ENCODE assay signal across 8 mouse cellular contexts in genomic region chr2:155515941-155516340, GRCm38 (mm10). TPM values are rescaled to one million over a fixed set of nuclear protein-coding genes. Genes with fewer than 3 reads are reported as not detected.
DNase-seq lines count a peak whose midpoint lies in the region; ATAC-seq and TF ChIP-seq lines count a peak whose summit lies in the region.

No protein-coding gene starts in this region.

- ATAC-seq in frontal cortex, adult (ENCODE audit: low TSS enrichment) = no peak

- peak; percentile 69 for TF ChIP-seq CTCF in bone marrow, adult 2 months (IDR thresholded peaks at IDR 0.05; ENCODE audit: control insufficient read depth, insufficient read depth, low read length)
- peak; percentile 100 for TF ChIP-seq CTCF in layer of hippocampus, adult 2 months (conservative IDR thresholded peaks at IDR 0.05)
- TF ChIP-seq CTCF in testis, adult 2 months (IDR thresholded peaks at IDR 0.05; ENCODE audit: control insufficient read depth, insufficient read depth, insufficient replicate concordance, low read depth, low read length) = peak; percentile 45; the same call in 1 of the 2 replicates

- DNase-seq in frontal cortex, postnatal 36 days (ENCODE audit: low spot score in 2 of 2) = peak; percentile 63 to 81
- peak; percentile 52 for DNase-seq in CD4-positive helper T cell, adult 2 months (ENCODE audit: low read depth, low spot score)
- DNase-seq in gastrocnemius, adult 18-20 months (ENCODE audit: low spot score) = peak; percentile 85
- peak; percentile 75 to 82 for DNase-seq in layer of hippocampus, adult 2 months (ENCODE audit: low spot score in 2 of 2)
- DNase-seq in lung, postnatal 25 days (ENCODE audit: low spot score) = peak; percentile 74

- H3K4me3 ChIP-seq in bone marrow, adult 2 months (replicated peaks; ENCODE audit: control insufficient read depth, low read depth, low read length) = no peak overlapping the region
- H3K4me3 ChIP-seq in layer of hippocampus, adult 2 months = no peak overlapping the region
- H3K4me3 ChIP-seq in testis, adult 2 months (ENCODE audit: control insufficient read depth, low read depth, low read length) = peak overlapping the region; percentile 51; the same call in 1 of the 2 replicates

- 4% methylated on average over 1 of the region's 1 CpGs for WGBS in bone marrow, adult 2 months

- no peaks in the 10 kb centered on the region for H3K36me3 ChIP-seq in testis, adult 2 months (ENCODE audit: control insufficient read depth, insufficient read depth, low read length)

- H3K27ac ChIP-seq in bone marrow, adult 2 months (ENCODE audit: control insufficient read depth, insufficient read depth, low read depth, low read length, poor library complexity) = no peak overlapping the region
- no peak overlapping the region for H3K27ac ChIP-seq in layer of hippocampus, adult 2 months
- H3K27ac ChIP-seq in testis, adult 2 months (ENCODE audit: control insufficient read depth, insufficient read depth, low read depth, low read length) = no peak overlapping the region

- TF ChIP-seq POLR2A in bone marrow, adult 2 months (IDR thresholded peaks at IDR 0.05; ENCODE audit: borderline replicate concordance, control insufficient read depth, low read depth, low read length) = no peak
- TF ChIP-seq POLR2A in testis, adult 2 months (IDR thresholded peaks at IDR 0.05; ENCODE audit: control insufficient read depth, low read depth, low read length) = no peak

- peaks cover 3% of the 10 kb centered on the region; the same call in 1 of the 2 replicates for H3K4me1 ChIP-seq in bone marrow, adult 2 months (ENCODE audit: control insufficient read depth, insufficient read depth, low read length)
- H3K4me1 ChIP-seq in testis, adult 2 months (ENCODE audit: control insufficient read depth, insufficient read depth, low read length) = peaks cover 5% of the 10 kb centered on the region

- H3K27me3 ChIP-seq in testis, adult 2 months (ENCODE audit: control insufficient read depth, insufficient read depth, low read length) = no peaks in the 10 kb centered on the region

RNA-seq across cellular contexts. Expression of gene Acss2, which starts 1.8 kb away (rescaled TPM):
- polyA plus RNA-seq in bone marrow, adult 2 months (2011; ENCODE audit: insufficient read depth, insufficient read length, low replicate concordance, missing spikeins) = 12.4 and 13.9 TPM in 2 replicates
- total RNA-seq in gastrocnemius, adult 18-20 months (2021) = 10 to 100 TPM; 24.7 to 47.8 TPM
- total RNA-seq in layer of hippocampus, adult 2 months (2021) = 10 to 100 TPM; 62.6 to 70.8 TPM
- 59.5 TPM in 2 replicates for polyA plus RNA-seq in testis, adult 2 months (2012; rRNA removed)

RNA-seq across cellular contexts. Expression of gene Ggt7, which starts 2.1 kb away (rescaled TPM):
- 2.3 TPM in 1 of 2 replicates, not detected in the other for polyA plus RNA-seq in bone marrow, adult 2 months (2011; ENCODE audit: insufficient read depth, insufficient read length, low replicate concordance, missing spikeins)
- total RNA-seq in gastrocnemius, adult 18-20 months (2021) = 1 to 10 TPM; 1.1 to 1.4 TPM
- total RNA-seq in layer of hippocampus, adult 2 months (2021) = 100 to 1,000 TPM; 114 to 124 TPM
- polyA plus RNA-seq in testis, adult 2 months (2012; rRNA removed) = 70.4 and 76.2 TPM in 2 replicates

RNA-seq across cellular contexts. Expression of gene Ncoa6, which starts 42.2 kb away (rescaled TPM):
- 18.1 and 35.1 TPM in 2 replicates for polyA plus RNA-seq in bone marrow, adult 2 months (2011; ENCODE audit: insufficient read depth, insufficient read length, low replicate concordance, missing spikeins)
- 10 to 100 TPM; 11.6 to 11.8 TPM for total RNA-seq in gastrocnemius, adult 18-20 months (2021)
- 10 to 100 TPM; 70.4 to 76.3 TPM for total RNA-seq in layer of hippocampus, adult 2 months (2021)
- polyA plus RNA-seq in testis, adult 2 months (2012; rRNA removed) = 93.0 and 103 TPM in 2 replicates

Comparison
In these comparisons a context has a peak if more than half of its experiments do, and no peak if none do; other contexts are left out.
1. CTCF ChIP-seq: peak in every context shown above with its lines; median percentile 100 in layer of hippocampus, adult 2 months; 69 in bone marrow, adult 2 months; 45 in testis, adult 2 months.
2. RNA of gene Ggt7, which starts 2.1 kb away (total RNA-seq): 114 to 124 TPM in layer of hippocampus, adult 2 months; 1.1 to 1.4 TPM in gastrocnemius, adult 18-20 months; every median in the first group is over 10 times any median in the second.
3. RNA of gene Ncoa6, which starts 42.2 kb away (total RNA-seq): 70.4 to 76.3 TPM in layer of hippocampus, adult 2 months; 11.6 to 11.8 TPM in gastrocnemius, adult 18-20 months; every median in the first group is over 4 times any median in the second.
4. Peak in every context shown above with its lines, with median percentiles within 50 percentile points of each other: DNase-seq.